Mouse (Mus musculus): ENCODE measurements around the gene Slc25a41.

DNA sequence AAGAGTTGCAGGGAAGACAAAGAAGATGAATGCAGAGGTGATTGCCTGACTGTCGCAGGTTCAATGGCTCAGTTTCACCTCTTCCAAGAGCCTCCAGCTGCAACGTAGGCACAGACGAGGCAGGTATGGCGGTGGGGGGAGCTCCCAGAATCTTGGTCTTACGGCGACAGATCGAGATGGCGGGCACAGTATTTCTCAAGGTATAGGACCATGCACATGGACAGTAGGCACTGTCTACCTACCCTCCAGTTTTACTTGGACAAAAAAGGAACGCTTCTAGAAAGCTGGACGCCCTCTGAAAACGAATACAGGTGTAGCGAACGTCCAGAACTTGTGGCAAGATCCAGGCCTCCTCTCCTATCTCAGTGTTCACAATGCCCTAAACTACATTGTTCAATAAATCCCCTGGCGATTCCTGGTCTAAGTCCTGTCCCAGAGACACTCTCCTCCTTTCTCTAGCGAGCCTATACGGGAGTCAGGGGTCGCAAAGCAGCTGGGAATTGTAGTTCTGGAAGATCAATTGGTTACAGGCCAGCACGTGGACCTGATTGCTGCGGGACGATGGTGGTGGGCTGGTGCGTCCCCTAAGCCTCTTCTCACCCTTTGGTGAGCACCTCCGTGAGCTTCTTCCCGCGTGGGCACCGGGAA is 51.9 kb downstream of the Slc25a41 start:
- TF ChIP-seq CTCF (IDR thresholded peaks at IDR 0.05; ENCODE audit: extremely low read depth, insufficient read depth, insufficient read length, insufficient replicate concordance) (no peak), POLR2A (IDR thresholded peaks at IDR 0.05; ENCODE audit: low read depth, low read length) (no peak)
